In the genomic region with DNA sequence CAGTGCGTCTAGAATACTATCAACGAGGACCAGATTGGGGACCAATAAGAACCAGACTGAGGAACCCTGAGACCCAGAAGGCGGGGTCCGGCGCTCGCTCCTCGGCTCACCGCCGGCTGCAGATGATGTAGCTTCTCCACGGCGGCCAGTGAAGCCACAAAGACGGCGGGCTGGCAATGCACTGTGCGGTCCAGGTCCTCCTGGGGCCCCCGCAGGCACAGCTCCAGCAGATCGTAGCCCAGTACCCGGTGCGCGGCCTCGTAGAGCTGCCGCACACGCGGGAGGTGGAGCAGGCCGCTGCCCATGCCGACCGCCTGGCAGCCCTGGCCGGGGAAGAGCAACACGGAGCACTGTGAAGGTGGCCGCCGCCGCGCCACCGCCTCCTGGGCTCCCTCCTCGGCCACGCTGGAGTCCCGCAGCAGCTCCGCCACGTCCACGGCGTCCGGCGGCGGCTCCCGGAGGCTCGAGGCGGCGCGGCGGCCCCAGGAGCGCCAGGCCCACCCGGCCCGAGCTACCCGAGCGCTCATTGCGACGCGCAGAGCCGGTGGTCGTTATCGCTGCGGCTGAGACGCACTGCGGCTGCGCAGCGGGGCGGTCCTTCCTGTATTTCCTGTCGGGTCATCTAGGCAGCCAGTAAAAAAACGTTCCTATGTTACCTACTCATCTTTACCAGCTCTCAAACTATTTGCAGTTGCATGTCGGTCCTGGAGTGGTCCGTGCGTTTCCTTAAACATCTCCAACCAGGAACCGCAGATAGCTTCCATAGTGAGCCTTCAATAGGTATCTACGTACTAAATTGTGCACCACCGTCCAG, we compare ENCODE assay signal across 8 mouse cellular contexts. TPM values are rescaled to one million over a fixed set of nuclear protein-coding genes. Genes with fewer than 3 reads are reported as not detected.
DNase-seq lines count a peak whose midpoint lies in the region; ATAC-seq lines count a peak whose summit lies in the region.

No protein-coding gene starts in this region.

- peak overlapping the region; percentile 93 for H3K4me3 ChIP-seq in forebrain, embryonic 10.5 days
- peak overlapping the region; percentile 89 for H3K4me3 ChIP-seq in heart, embryonic 15.5 days
- peak overlapping the region; percentile 90 for H3K4me3 ChIP-seq in liver, embryonic 12.5 days

- peak; percentile 85 for ATAC-seq in heart, embryonic 15.5 days (replicated peaks; ENCODE audit: insufficient number of reproducible peaks, insufficient read depth, low FRiP score, low read depth)
- ATAC-seq in liver, embryonic 12.5 days = peak; percentile 90

- H3K9me3 ChIP-seq in forebrain, embryonic 10.5 days = no peaks in the 10 kb centered on the region
- H3K9me3 ChIP-seq in heart, embryonic 15.5 days (replicated peaks) = no peaks in the 10 kb centered on the region
- H3K9me3 ChIP-seq in liver, embryonic 12.5 days (replicated peaks) = no peaks in the 10 kb centered on the region

- H3K4me2 ChIP-seq in heart, embryonic 15.5 days = peak overlapping the region; percentile 91
- H3K4me2 ChIP-seq in liver, embryonic 12.5 days = peak overlapping the region; percentile 90

- no peaks in the 10 kb centered on the region for H3K27me3 ChIP-seq in forebrain, embryonic 10.5 days (ENCODE audit: poor library complexity, severe bottlenecking)
- H3K27me3 ChIP-seq in heart, embryonic 15.5 days = no peaks in the 10 kb centered on the region
- no peaks in the 10 kb centered on the region for H3K27me3 ChIP-seq in liver, embryonic 12.5 days (replicated peaks)
- H3K27me3 ChIP-seq in splenic B cell, adult 2 months (ENCODE audit: control insufficient read depth, insufficient read depth, low read length, poor library complexity, severe bottlenecking) = no peaks in the 10 kb centered on the region

- peaks cover 16% of the 10 kb centered on the region for H3K4me1 ChIP-seq in forebrain, embryonic 10.5 days
- peaks cover 13% of the 10 kb centered on the region for H3K4me1 ChIP-seq in heart, embryonic 15.5 days (replicated peaks)
- H3K4me1 ChIP-seq in liver, embryonic 12.5 days = peaks cover 16% of the 10 kb centered on the region

- peak; percentile 68 to 82 for DNase-seq in CD8-positive naive resting alpha-beta T cell, adult 2 months (ENCODE audit: low read depth in 2 of 2, low spot score in 2 of 2)
- DNase-seq in c-Kit-positive CD71-negative TER-119-negative erythroid progenitor cells, embryonic 14.5 days (ENCODE audit: low read depth) = peak; percentile 70
- DNase-seq in forebrain, embryonic 10.5 days (ENCODE audit: extremely low spot score, low spot score) = peak; percentile 87
- DNase-seq in kidney, postnatal 14 days = peak; percentile 92
- DNase-seq in naive thymus-derived CD4-positive, alpha-beta T cell, adult 2 months (ENCODE audit: low read depth) = peak; percentile 91
- peak; percentile 90 for DNase-seq in splenic B cell, adult 2 months (ENCODE audit: low read depth, low spot score)

- WGBS in forebrain, embryonic 10.5 days = under 1% methylated on average over 74 of the region's 74 CpGs
- WGBS in heart, embryonic 15.5 days = under 1% methylated on average over 66 of the region's 74 CpGs
- WGBS in liver, embryonic 12.5 days (ENCODE audit: insufficient replicate concordance) = under 1% methylated on average over 74 of the region's 74 CpGs

- H3K36me3 ChIP-seq in forebrain, embryonic 10.5 days (replicated peaks) = peaks cover 35% of the 10 kb centered on the region
- H3K36me3 ChIP-seq in heart, embryonic 15.5 days = peaks cover 6% of the 10 kb centered on the region; the same call in 1 of the 2 replicates
- H3K36me3 ChIP-seq in liver, embryonic 12.5 days = peaks cover 28% of the 10 kb centered on the region
- H3K36me3 ChIP-seq in splenic B cell, adult 2 months (ENCODE audit: control insufficient read depth, insufficient read depth, low read length, poor library complexity, severe bottlenecking) = no peaks in the 10 kb centered on the region

- H3K9ac ChIP-seq in heart, embryonic 15.5 days = peak overlapping the region; percentile 95
- H3K9ac ChIP-seq in liver, embryonic 12.5 days = peak overlapping the region; percentile 97

- peak overlapping the region; percentile 96 for H3K27ac ChIP-seq in forebrain, embryonic 10.5 days
- peak overlapping the region; percentile 91 for H3K27ac ChIP-seq in heart, embryonic 15.5 days
- peak overlapping the region; percentile 93 for H3K27ac ChIP-seq in liver, embryonic 12.5 days

RNA-seq across cellular contexts. Expression of gene Tspo, which starts 8.0 kb away (rescaled TPM):
- 37.9 and 40.2 TPM in 2 replicates for polyA plus RNA-seq in forebrain, embryonic 10.5 days (2016; fragmentation: Nextera tagmentation; extraction: Ambion mirVana)
- polyA plus RNA-seq in heart, embryonic 15.5 days (2015; fragmentation: Nextera tagmentation; extraction: Ambion mirVana) = 149 and 164 TPM in 2 replicates
- polyA plus RNA-seq in liver, embryonic 12.5 days (2016; fragmentation: Nextera tagmentation; extraction: Ambion mirVana) = 186 and 192 TPM in 2 replicates

RNA-seq across cellular contexts. Expression of gene Mcat, which starts 8.2 kb away (rescaled TPM):
- polyA plus RNA-seq in forebrain, embryonic 10.5 days (2016; fragmentation: Nextera tagmentation; extraction: Ambion mirVana) = 47.2 and 48.3 TPM in 2 replicates
- polyA plus RNA-seq in heart, embryonic 15.5 days (2015; fragmentation: Nextera tagmentation; extraction: Ambion mirVana) = 25.8 and 30.5 TPM in 2 replicates
- 27.1 and 28.1 TPM in 2 replicates for polyA plus RNA-seq in liver, embryonic 12.5 days (2016; fragmentation: Nextera tagmentation; extraction: Ambion mirVana)

RNA-seq across cellular contexts. Expression of gene Bik, which starts 28.7 kb away (rescaled TPM):
- polyA plus RNA-seq in forebrain, embryonic 10.5 days (2016; fragmentation: Nextera tagmentation; extraction: Ambion mirVana) = 2.1 and 2.3 TPM in 2 replicates
- 24.0 and 24.5 TPM in 2 replicates for polyA plus RNA-seq in heart, embryonic 15.5 days (2015; fragmentation: Nextera tagmentation; extraction: Ambion mirVana)
- 2.2 and 2.7 TPM in 2 replicates for polyA plus RNA-seq in liver, embryonic 12.5 days (2016; fragmentation: Nextera tagmentation; extraction: Ambion mirVana)

RNA-seq across cellular contexts. Expression of gene Ttll12, which starts 39.6 kb away (rescaled TPM):
- 64.6 and 65.7 TPM in 2 replicates for polyA plus RNA-seq in forebrain, embryonic 10.5 days (2016; fragmentation: Nextera tagmentation; extraction: Ambion mirVana)
- polyA plus RNA-seq in heart, embryonic 15.5 days (2015; fragmentation: Nextera tagmentation; extraction: Ambion mirVana) = 14.4 and 22.6 TPM in 2 replicates
- polyA plus RNA-seq in liver, embryonic 12.5 days (2016; fragmentation: Nextera tagmentation; extraction: Ambion mirVana) = 62.7 and 64.0 TPM in 2 replicates

RNA-seq across cellular contexts. Expression of gene Ttll1, which starts 44.7 kb away (rescaled TPM):
- polyA plus RNA-seq in forebrain, embryonic 10.5 days (2016; fragmentation: Nextera tagmentation; extraction: Ambion mirVana) = 33.3 and 33.7 TPM in 2 replicates
- 22.9 and 23.4 TPM in 2 replicates for polyA plus RNA-seq in heart, embryonic 15.5 days (2015; fragmentation: Nextera tagmentation; extraction: Ambion mirVana)
- polyA plus RNA-seq in liver, embryonic 12.5 days (2016; fragmentation: Nextera tagmentation; extraction: Ambion mirVana) = 9.6 and 10.0 TPM in 2 replicates

Comparison
In these comparisons a context has a peak if more than half of its experiments do, and no peak if none do; other contexts are left out.
1. Peak in every context shown above with its lines: DNase-seq, ATAC-seq, H3K4me3 ChIP-seq and H3K27ac ChIP-seq.